Mouse (Mus musculus): ENCODE results near the gene Dnah6. TPM values are rescaled to one million over a fixed set of nuclear protein-coding genes. Genes with fewer than 3 reads are reported as not detected.

Gene Dnah6
- polyA plus RNA-seq, 1 experiment from 2014 or later, result 0.32 TPM

- no peaks in the 10 kb centered on the region for H3K36me3 ChIP-seq
- no peaks in the 10 kb centered on the region for H3K27me3 ChIP-seq
- no peak overlapping the region for H3K9ac ChIP-seq
- 18% methylated on average over 9 of the region's 10 CpGs for WGBS
- no peak for ATAC-seq (ENCODE audit: low FRiP score, low read depth)
- peak overlapping the region; percentile 45 for H3K27ac ChIP-seq (replicated peaks)
- no peak overlapping the region for H3K4me3 ChIP-seq
- peaks cover 9% of the 10 kb centered on the region for H3K4me1 ChIP-seq (replicated peaks)
- no peaks in the 10 kb centered on the region for H3K9me3 ChIP-seq
- H3K4me2 ChIP-seq, result peak overlapping the region; percentile 42
These were observed 1.5 kb upstream of the Dnah6 start for GRCm38 (mm10) chr6:73222841-73223526.

- Histone ChIP-seq H3K4me2 (peak overlapping the region; percentile 77), H3K4me3 (peak overlapping the region; percentile 42), H3K9ac (peak overlapping the region; percentile 43), H3K27ac (replicated peaks) (peak overlapping the region; percentile 72), H3K9me3 (no peaks in the 10 kb centered on the region), H3K4me1 (replicated peaks) (peaks cover 9% of the 10 kb centered on the region), H3K27me3 (no peaks in the 10 kb centered on the region), H3K36me3 (no peaks in the 10 kb centered on the region)
- 29% methylated on average over 23 of the region's 23 CpGs for WGBS
- peak; percentile 68 for ATAC-seq (ENCODE audit: low FRiP score, low read depth)
These were observed 696 bp upstream of the Dnah6 start for GRCm38 (mm10) chr6:73221958-73222735.

GRCm38 (mm10) chr6:73211602-73212001 is 9.8 kb downstream of the Dnah6 start:
- no peak overlapping the region for H3K4me3 ChIP-seq
- H3K9ac ChIP-seq, result no peak overlapping the region
- ATAC-seq (ENCODE audit: low FRiP score, low read depth), result no peak
- no peaks in the 10 kb centered on the region for H3K27me3 ChIP-seq
- no peaks in the 10 kb centered on the region for H3K4me1 ChIP-seq (replicated peaks)
- no peaks in the 10 kb centered on the region for H3K9me3 ChIP-seq
- no peaks in the 10 kb centered on the region for H3K36me3 ChIP-seq
- H3K4me2 ChIP-seq, result no peak overlapping the region
- no peak overlapping the region for H3K27ac ChIP-seq (replicated peaks)

GRCm38 (mm10) chr6:73211036-73211435 is 10.4 kb downstream of the Dnah6 start:
- no peaks in the 10 kb centered on the region for H3K4me1 ChIP-seq (replicated peaks)
- H3K27ac ChIP-seq (replicated peaks), result no peak overlapping the region
- 91% methylated on average over 3 of the region's 3 CpGs for WGBS
- no peak overlapping the region for H3K4me3 ChIP-seq
- ATAC-seq (ENCODE audit: low FRiP score, low read depth), result no peak
- H3K36me3 ChIP-seq, result no peaks in the 10 kb centered on the region
- no peak overlapping the region for H3K9ac ChIP-seq
- no peaks in the 10 kb centered on the region for H3K27me3 ChIP-seq
- H3K4me2 ChIP-seq, result no peak overlapping the region
- H3K9me3 ChIP-seq, result no peaks in the 10 kb centered on the region

- H3K9me3 ChIP-seq, result no peaks in the 10 kb centered on the region
- WGBS, result 82% methylated on average over 4 of the region's 4 CpGs
- H3K4me1 ChIP-seq (replicated peaks), result no peaks in the 10 kb centered on the region
These were observed 10.9 kb downstream of the Dnah6 start for GRCm38 (mm10) chr6:73210445-73210972.

GRCm38 (mm10) chr6:73209598-73209997 is 11.9 kb downstream of the Dnah6 start:
- 90% methylated on average over 6 of the region's 6 CpGs for WGBS

More at GRCm38 (mm10) chr6:73210445-73210972, 10.9 kb downstream of the Dnah6 start:
- Histone ChIP-seq H3K27me3 (no peaks in the 10 kb centered on the region), H3K27ac (replicated peaks) (no peak overlapping the region), H3K4me3 (no peak overlapping the region), H3K9ac (no peak overlapping the region), H3K36me3 (no peaks in the 10 kb centered on the region), H3K4me2 (no peak overlapping the region)
- no peak for ATAC-seq (ENCODE audit: low FRiP score, low read depth)

GRCm38 (mm10) chr6:73204937-73205336 is 16.5 kb downstream of the Dnah6 start:
- Histone ChIP-seq H3K27ac (replicated peaks) (no peak overlapping the region), H3K9ac (no peak overlapping the region), H3K4me2 (no peak overlapping the region), H3K4me3 (no peak overlapping the region), H3K9me3 (no peaks in the 10 kb centered on the region), H3K36me3 (no peaks in the 10 kb centered on the region), H3K4me1 (replicated peaks) (no peaks in the 10 kb centered on the region), H3K27me3 (no peaks in the 10 kb centered on the region)
- no peak for ATAC-seq (ENCODE audit: low FRiP score, low read depth)
- WGBS, result 86% methylated on average over 4 of the region's 4 CpGs

More at GRCm38 (mm10) chr6:73209598-73209997, 11.9 kb downstream of the Dnah6 start:
- no peaks in the 10 kb centered on the region for H3K27me3 ChIP-seq
- H3K9me3 ChIP-seq, result no peaks in the 10 kb centered on the region
- no peak for ATAC-seq (ENCODE audit: low FRiP score, low read depth)
- no peaks in the 10 kb centered on the region for H3K36me3 ChIP-seq
- no peak overlapping the region for H3K4me3 ChIP-seq
- H3K9ac ChIP-seq, result no peak overlapping the region
- no peak overlapping the region for H3K27ac ChIP-seq (replicated peaks)
- no peak overlapping the region for H3K4me2 ChIP-seq
- no peaks in the 10 kb centered on the region for H3K4me1 ChIP-seq (replicated peaks)

- H3K4me2 ChIP-seq, result no peak overlapping the region
- H3K9me3 ChIP-seq, result no peaks in the 10 kb centered on the region
- H3K4me1 ChIP-seq (replicated peaks), result no peaks in the 10 kb centered on the region
- no peak for ATAC-seq (ENCODE audit: low FRiP score, low read depth)
- H3K9ac ChIP-seq, result no peak overlapping the region
- H3K36me3 ChIP-seq, result no peaks in the 10 kb centered on the region
- H3K4me3 ChIP-seq, result no peak overlapping the region
- H3K27me3 ChIP-seq, result no peaks in the 10 kb centered on the region
- no peak overlapping the region for H3K27ac ChIP-seq (replicated peaks)
- 77% methylated on average over 2 of the region's 2 CpGs for WGBS
These were observed 17.7 kb downstream of the Dnah6 start for GRCm38 (mm10) chr6:73203724-73204123.

- no peaks in the 10 kb centered on the region for H3K27me3 ChIP-seq
- H3K4me3 ChIP-seq, result no peak overlapping the region
- 91% methylated on average over 13 of the region's 13 CpGs for WGBS
- no peaks in the 10 kb centered on the region for H3K36me3 ChIP-seq
- H3K4me1 ChIP-seq (replicated peaks), result no peaks in the 10 kb centered on the region
- H3K9ac ChIP-seq, result no peak overlapping the region
- H3K9me3 ChIP-seq, result no peaks in the 10 kb centered on the region
- no peak overlapping the region for H3K27ac ChIP-seq (replicated peaks)
- ATAC-seq (ENCODE audit: low FRiP score, low read depth), result no peak
- no peak overlapping the region for H3K4me2 ChIP-seq
These were observed 26.2 kb downstream of the Dnah6 start for GRCm38 (mm10) chr6:73195291-73195690.

- no peak overlapping the region for H3K4me3 ChIP-seq
- H3K9me3 ChIP-seq, result no peaks in the 10 kb centered on the region
- no peaks in the 10 kb centered on the region for H3K4me1 ChIP-seq (replicated peaks)
- 69% methylated on average over 6 of the region's 6 CpGs for WGBS
- H3K27me3 ChIP-seq, result no peaks in the 10 kb centered on the region
- no peak for ATAC-seq (ENCODE audit: low FRiP score, low read depth)
- H3K36me3 ChIP-seq, result no peaks in the 10 kb centered on the region
- no peak overlapping the region for H3K9ac ChIP-seq
- H3K4me2 ChIP-seq, result no peak overlapping the region
- no peak overlapping the region for H3K27ac ChIP-seq (replicated peaks)
These were observed 30.7 kb downstream of the Dnah6 start for GRCm38 (mm10) chr6:73190756-73191155.

GRCm38 (mm10) chr6:73184276-73184675 is 37.2 kb downstream of the Dnah6 start:
- Histone ChIP-seq H3K27me3 (no peaks in the 10 kb centered on the region), H3K4me2 (no peak overlapping the region), H3K9me3 (no peaks in the 10 kb centered on the region), H3K4me3 (no peak overlapping the region), H3K4me1 (replicated peaks) (no peaks in the 10 kb centered on the region), H3K27ac (replicated peaks) (no peak overlapping the region), H3K9ac (no peak overlapping the region), H3K36me3 (no peaks in the 10 kb centered on the region)
- ATAC-seq (ENCODE audit: low FRiP score, low read depth), result no peak
- 81% methylated on average over 5 of the region's 5 CpGs for WGBS

GRCm38 (mm10) chr6:73182987-73183386 is 38.5 kb downstream of the Dnah6 start:
- ATAC-seq (ENCODE audit: low FRiP score, low read depth), result no peak
- no peak overlapping the region for H3K4me2 ChIP-seq
- H3K4me1 ChIP-seq (replicated peaks), result no peaks in the 10 kb centered on the region
- no peaks in the 10 kb centered on the region for H3K9me3 ChIP-seq
- H3K9ac ChIP-seq, result no peak overlapping the region
- no peaks in the 10 kb centered on the region for H3K27me3 ChIP-seq
- H3K4me3 ChIP-seq, result no peak overlapping the region
- 66% methylated on average over 3 of the region's 3 CpGs for WGBS
- H3K36me3 ChIP-seq, result no peaks in the 10 kb centered on the region
- H3K27ac ChIP-seq (replicated peaks), result no peak overlapping the region
